Mouse (Mus musculus): ENCODE results near the gene Cox8b. TPM values are rescaled to one million over a fixed set of nuclear protein-coding genes. Genes with fewer than 3 reads are reported as not detected.

Cox8b gene
- polyA plus RNA-seq, 1 experiment: not detected

DNA sequence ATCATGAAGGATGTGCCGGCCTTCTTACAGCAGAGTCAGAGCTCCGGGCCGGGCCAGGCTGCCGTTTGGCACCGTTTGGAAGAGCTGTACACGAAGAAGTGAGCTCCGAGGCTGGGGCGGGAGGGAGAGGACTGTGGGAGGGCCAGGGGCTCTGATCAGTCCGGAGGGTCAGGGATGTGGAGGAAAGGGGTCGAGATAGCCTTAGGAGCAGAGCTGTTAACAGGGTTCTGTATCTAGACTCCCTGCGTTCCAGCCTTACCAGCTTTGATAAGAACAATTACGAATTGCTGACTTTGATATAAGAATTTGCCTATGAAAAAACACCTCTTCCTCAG lies 17.8 kb downstream of the Cox8b start:
- peak overlapping the region; percentile 59 for H3K9ac ChIP-seq (ENCODE audit: low read depth, poor library complexity, severe bottlenecking)
- H3K36me3 ChIP-seq (ENCODE audit: control insufficient read depth, insufficient read depth, low read length, poor library complexity, severe bottlenecking): peaks cover 12% of the 10 kb centered on the region
- no peaks in the 10 kb centered on the region for H3K27me3 ChIP-seq (ENCODE audit: control insufficient read depth, insufficient read depth, low read length, poor library complexity, severe bottlenecking)
- H3K9me3 ChIP-seq (replicated peaks; ENCODE audit: control insufficient read depth, insufficient read depth, low read length, poor library complexity, severe bottlenecking): no peaks in the 10 kb centered on the region
- H3K4me3 ChIP-seq (ENCODE audit: low read depth, low read length): peak overlapping the region; percentile 96
- H3K27ac ChIP-seq (ENCODE audit: insufficient read depth, low read length): no peak overlapping the region
- no peaks in the 10 kb centered on the region for H3K4me1 ChIP-seq (ENCODE audit: control insufficient read depth, insufficient read depth, low read length)
- TF ChIP-seq EP300 (IDR thresholded peaks at IDR 0.05; ENCODE audit: insufficient read depth, low read depth, low read length) (0 out of 2 replicates have a peak, but pooled peaks have one; percentile 2), CTCF (IDR thresholded peaks at IDR 0.05; ENCODE audit: low read depth, low read length) (no peak)

DNA sequence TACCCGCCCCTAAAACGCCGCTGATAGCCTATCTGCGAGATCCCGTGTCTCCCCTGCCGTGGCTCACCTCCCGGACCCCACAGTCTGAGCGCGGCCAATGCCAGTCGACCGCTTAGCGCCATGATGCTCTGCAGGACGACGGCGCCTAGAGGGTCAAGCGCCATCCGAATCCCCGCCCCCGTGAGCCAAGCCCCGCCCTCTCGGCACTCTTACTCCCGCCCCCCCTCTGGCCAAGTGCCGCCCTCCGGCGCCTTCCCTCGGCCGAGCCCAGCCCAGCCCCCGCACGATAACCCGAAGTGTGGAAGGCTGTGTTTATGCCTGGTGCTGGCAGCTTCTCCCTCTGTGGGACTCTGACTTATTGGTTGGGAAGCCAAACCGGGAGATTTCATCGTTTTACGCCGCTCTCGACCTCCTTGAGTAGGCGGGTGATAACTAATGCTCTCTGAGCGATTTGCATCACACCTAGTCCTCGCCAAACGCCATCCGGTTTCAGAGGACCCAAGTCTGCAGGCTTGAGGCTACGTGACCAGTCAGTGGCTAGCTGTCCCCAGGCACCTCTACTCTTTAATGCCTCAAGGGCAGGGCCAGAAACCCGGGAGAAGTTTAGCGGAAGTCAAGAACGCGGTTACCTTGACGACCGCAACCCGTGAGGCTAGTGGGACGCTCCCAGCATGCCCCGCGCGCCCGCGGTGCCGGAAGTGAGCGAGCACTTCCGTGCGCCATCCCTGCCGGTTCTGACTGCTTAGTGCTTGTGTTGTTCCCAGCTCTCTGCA lies 18.4 kb downstream of the Cox8b start, which contains the start of the genes Psmd13 and Sirt3:
TSS of gene Psmd13 (plus strand) at position 273 of the 773 bp plus-strand sequence.
TSS of gene Sirt3 (minus strand) at position 614 of the 773 bp plus-strand sequence.
- no peaks in the 10 kb centered on the region for H3K27me3 ChIP-seq (ENCODE audit: control insufficient read depth, insufficient read depth, low read length, poor library complexity, severe bottlenecking)
- H3K9me3 ChIP-seq (replicated peaks; ENCODE audit: control insufficient read depth, insufficient read depth, low read length, poor library complexity, severe bottlenecking): no peaks in the 10 kb centered on the region
- peak within 1 kb of the TSS; percentile 7; the same call in 1 of the 2 replicates for H3K27ac ChIP-seq (ENCODE audit: insufficient read depth, low read length)
- peak within 1 kb of the TSS; percentile 96 for H3K4me3 ChIP-seq (ENCODE audit: low read depth, low read length)
- TF ChIP-seq POLR2A (IDR thresholded peaks at IDR 0.05; ENCODE audit: insufficient read depth, low read length) (peak; percentile 39), EP300 (IDR thresholded peaks at IDR 0.05; ENCODE audit: insufficient read depth, low read depth, low read length) (0 out of 2 replicates have a peak, but pooled peaks have one; percentile 5), CTCF (IDR thresholded peaks at IDR 0.05; ENCODE audit: low read depth, low read length) (no peak)
- H3K36me3 ChIP-seq (ENCODE audit: control insufficient read depth, insufficient read depth, low read length, poor library complexity, severe bottlenecking): peaks cover 7% of the 10 kb centered on the region
- H3K4me1 ChIP-seq (ENCODE audit: control insufficient read depth, insufficient read depth, low read length): no peaks in the 10 kb centered on the region
- peak within 1 kb of the TSS; percentile 59 for H3K9ac ChIP-seq (ENCODE audit: low read depth, poor library complexity, severe bottlenecking)

DNA sequence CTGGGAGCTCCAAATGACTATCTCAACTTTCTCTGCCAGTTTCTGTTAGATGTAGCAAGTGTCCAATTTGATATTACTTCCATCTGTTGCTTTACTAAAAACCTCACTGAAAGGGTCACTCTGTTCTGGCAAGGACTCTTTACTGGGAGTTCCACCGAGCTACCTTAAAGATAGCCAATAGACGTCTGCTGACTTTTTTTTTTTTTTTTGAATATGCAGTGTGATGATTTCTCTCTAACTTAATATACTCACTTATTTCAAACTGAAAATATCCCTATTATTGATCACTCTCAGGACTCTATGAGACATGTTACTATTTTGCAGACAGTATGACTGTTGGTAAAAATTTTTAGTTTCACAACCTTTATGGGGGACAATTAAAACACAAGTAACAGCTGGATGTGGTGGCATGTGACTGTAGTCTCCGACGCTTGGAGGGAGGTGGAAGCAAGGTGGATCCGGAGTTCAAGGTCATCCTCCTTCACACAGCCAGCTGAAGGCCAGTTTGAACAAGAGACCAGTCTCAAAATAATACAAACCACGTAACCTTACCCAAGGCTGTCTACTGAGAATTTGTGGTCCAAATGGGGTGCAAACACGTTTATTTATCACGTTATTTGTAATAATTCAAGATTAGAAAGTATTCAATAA lies 19.3 kb downstream of the Cox8b start:
- Histone ChIP-seq H3K9ac (ENCODE audit: low read depth, poor library complexity, severe bottlenecking) (peak overlapping the region; percentile 59), H3K27me3 (ENCODE audit: control insufficient read depth, insufficient read depth, low read length, poor library complexity, severe bottlenecking) (no peaks in the 10 kb centered on the region), H3K27ac (ENCODE audit: insufficient read depth, low read length) (no peak overlapping the region), H3K4me1 (ENCODE audit: control insufficient read depth, insufficient read depth, low read length) (no peaks in the 10 kb centered on the region), H3K36me3 (ENCODE audit: control insufficient read depth, insufficient read depth, low read length, poor library complexity, severe bottlenecking) (peaks cover 2% of the 10 kb centered on the region), H3K9me3 (replicated peaks; ENCODE audit: control insufficient read depth, insufficient read depth, low read length, poor library complexity, severe bottlenecking) (no peaks in the 10 kb centered on the region), H3K4me3 (ENCODE audit: low read depth, low read length) (peak overlapping the region; percentile 47)
- TF ChIP-seq POLR2A (IDR thresholded peaks at IDR 0.05; ENCODE audit: insufficient read depth, low read length): no peak
- TF ChIP-seq EP300 (IDR thresholded peaks at IDR 0.05; ENCODE audit: insufficient read depth, low read depth, low read length): peak; percentile 81

DNA sequence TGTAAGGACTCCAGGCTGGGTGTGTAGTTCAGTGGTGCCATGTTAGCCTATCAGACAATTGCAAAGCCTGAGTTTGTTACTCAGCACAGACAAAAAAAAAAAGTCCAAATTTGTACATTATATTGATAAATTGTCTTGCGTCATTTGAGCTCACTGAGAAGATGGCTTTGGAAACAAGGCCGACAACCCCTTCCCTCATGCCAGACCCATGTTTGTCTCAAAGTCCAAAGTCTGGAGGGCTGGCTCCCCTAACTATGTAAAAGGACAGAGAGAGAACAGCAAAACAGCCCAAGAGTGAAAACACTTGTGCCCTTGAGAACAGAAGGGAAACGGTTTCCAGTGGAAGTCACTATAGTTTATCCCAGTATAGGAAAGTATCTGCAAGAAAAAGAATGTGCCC lies 19.8 kb downstream of the Cox8b start:
- TF ChIP-seq CTCF (IDR thresholded peaks at IDR 0.05; ENCODE audit: low read depth, low read length): no peak
- TF ChIP-seq EP300 (IDR thresholded peaks at IDR 0.05; ENCODE audit: insufficient read depth, low read depth, low read length): no peak
- no peak for TF ChIP-seq POLR2A (IDR thresholded peaks at IDR 0.05; ENCODE audit: insufficient read depth, low read length)
- no peaks in the 10 kb centered on the region for H3K27me3 ChIP-seq (ENCODE audit: control insufficient read depth, insufficient read depth, low read length, poor library complexity, severe bottlenecking)
- no peak overlapping the region for H3K4me3 ChIP-seq (ENCODE audit: low read depth, low read length)
- no peaks in the 10 kb centered on the region for H3K9me3 ChIP-seq (replicated peaks; ENCODE audit: control insufficient read depth, insufficient read depth, low read length, poor library complexity, severe bottlenecking)
- H3K4me1 ChIP-seq (ENCODE audit: control insufficient read depth, insufficient read depth, low read length): no peaks in the 10 kb centered on the region
- H3K9ac ChIP-seq (ENCODE audit: low read depth, poor library complexity, severe bottlenecking): no peak overlapping the region
- no peak overlapping the region for H3K27ac ChIP-seq (ENCODE audit: insufficient read depth, low read length)
- H3K36me3 ChIP-seq (ENCODE audit: control insufficient read depth, insufficient read depth, low read length, poor library complexity, severe bottlenecking): no peaks in the 10 kb centered on the region; the same call in 1 of the 2 replicates

DNA sequence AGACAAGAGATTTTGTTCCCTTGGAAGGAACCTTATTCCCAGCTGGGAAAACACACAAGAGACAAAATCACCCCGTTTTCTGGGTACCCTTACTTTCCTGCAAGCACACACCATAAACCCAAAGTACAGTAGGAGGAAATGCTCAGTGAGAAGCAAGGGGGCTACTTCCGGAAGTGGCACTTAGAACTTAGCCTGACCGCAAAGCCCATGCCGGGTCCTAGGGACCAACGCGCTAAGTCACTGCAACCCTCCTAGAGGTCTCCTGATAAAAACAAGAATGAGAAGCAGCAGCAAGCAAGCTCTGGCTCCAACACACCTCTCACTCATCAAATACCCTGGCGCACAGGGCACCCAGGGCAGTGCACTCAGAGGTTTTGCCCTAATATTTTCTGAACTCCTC lies 20.9 kb downstream of the Cox8b start:
- Histone ChIP-seq H3K27me3 (ENCODE audit: control insufficient read depth, insufficient read depth, low read length, poor library complexity, severe bottlenecking) (no peaks in the 10 kb centered on the region), H3K4me1 (ENCODE audit: control insufficient read depth, insufficient read depth, low read length) (no peaks in the 10 kb centered on the region), H3K9ac (ENCODE audit: low read depth, poor library complexity, severe bottlenecking) (no peak overlapping the region), H3K9me3 (replicated peaks; ENCODE audit: control insufficient read depth, insufficient read depth, low read length, poor library complexity, severe bottlenecking) (no peaks in the 10 kb centered on the region), H3K4me3 (ENCODE audit: low read depth, low read length) (no peak overlapping the region), H3K36me3 (ENCODE audit: control insufficient read depth, insufficient read depth, low read length, poor library complexity, severe bottlenecking) (no peaks in the 10 kb centered on the region), H3K27ac (ENCODE audit: insufficient read depth, low read length) (no peak overlapping the region)
- no peak for TF ChIP-seq EP300 (IDR thresholded peaks at IDR 0.05; ENCODE audit: insufficient read depth, low read depth, low read length)

DNA sequence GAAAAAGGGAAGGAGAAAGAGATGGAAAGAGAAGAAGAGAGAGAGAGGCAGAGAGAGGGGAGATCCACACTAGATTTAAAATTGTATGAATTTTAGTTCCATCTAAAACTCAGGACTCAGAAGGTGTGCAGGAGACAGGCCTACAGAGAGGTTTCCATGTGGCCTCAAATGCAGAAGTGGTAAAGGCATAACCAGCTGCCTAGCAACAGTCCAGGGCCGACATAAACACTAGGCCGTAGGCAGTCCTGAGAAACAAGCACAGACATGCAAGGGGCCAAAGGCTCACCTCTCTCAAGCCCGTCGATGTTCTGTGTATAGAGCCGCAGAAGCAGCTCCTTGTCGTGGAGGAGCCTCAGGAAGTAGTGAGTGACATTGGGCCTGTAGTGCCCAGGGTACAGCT lies 22.9 kb downstream of the Cox8b start:
- H3K4me3 ChIP-seq (ENCODE audit: low read depth, low read length): no peak overlapping the region
- no peak for TF ChIP-seq CTCF (IDR thresholded peaks at IDR 0.05; ENCODE audit: low read depth, low read length)
- TF ChIP-seq EP300 (IDR thresholded peaks at IDR 0.05; ENCODE audit: insufficient read depth, low read depth, low read length): no peak
- no peak for TF ChIP-seq POLR2A (IDR thresholded peaks at IDR 0.05; ENCODE audit: insufficient read depth, low read length)

More for the DNA sequence above, 22.9 kb downstream of the Cox8b start:
- no peak overlapping the region for H3K9ac ChIP-seq (ENCODE audit: low read depth, poor library complexity, severe bottlenecking)
- no peaks in the 10 kb centered on the region for H3K27me3 ChIP-seq (ENCODE audit: control insufficient read depth, insufficient read depth, low read length, poor library complexity, severe bottlenecking)
- no peak overlapping the region for H3K27ac ChIP-seq (ENCODE audit: insufficient read depth, low read length)
- H3K36me3 ChIP-seq (ENCODE audit: control insufficient read depth, insufficient read depth, low read length, poor library complexity, severe bottlenecking): no peaks in the 10 kb centered on the region; the same call in 1 of the 2 replicates
- no peaks in the 10 kb centered on the region for H3K4me1 ChIP-seq (ENCODE audit: control insufficient read depth, insufficient read depth, low read length)
- H3K9me3 ChIP-seq (replicated peaks; ENCODE audit: control insufficient read depth, insufficient read depth, low read length, poor library complexity, severe bottlenecking): no peaks in the 10 kb centered on the region

All from ES-Bruce4 (cell line).